Comparison of ENCODE assay signal across 29 mouse cellular contexts in the genomic region with DNA sequence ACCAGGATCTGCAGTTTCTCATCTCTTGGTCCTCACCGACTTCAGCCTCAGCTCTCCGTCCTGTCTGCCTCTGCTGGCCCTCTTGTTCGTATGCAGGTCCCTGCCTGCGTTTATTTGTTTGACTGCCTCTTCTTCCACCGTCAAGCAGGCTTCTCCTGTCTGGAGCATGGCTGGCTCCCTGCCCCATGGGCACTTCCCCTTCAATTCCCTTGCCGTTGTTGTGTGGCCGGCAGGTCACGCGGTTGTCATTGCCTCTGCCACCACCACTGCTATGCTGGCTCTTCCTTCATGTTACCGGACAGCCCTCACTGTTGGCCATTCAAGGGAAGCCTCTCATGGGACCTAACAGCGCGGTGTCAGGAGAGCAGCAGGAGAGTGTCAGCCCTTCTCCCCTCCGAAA. TPM values are rescaled to one million over a fixed set of nuclear protein-coding genes. Genes with fewer than 3 reads are reported as not detected.
A peak's percentile ranks its signal among the peaks of the same experiment; 100 is the strongest.
DNase-seq lines count a peak whose midpoint lies in the region; ATAC-seq lines count a peak whose summit lies in the region.
"Had no signal": no experiment of that assay in that cellular context is flagged by ENCODE, and none has a peak within 500 bp of the region (broad histone marks: within the 10 kb centered on the region; RNA-seq: fewer than 3 reads in every experiment).

No protein-coding gene starts in this region.

- peaks cover 13% of the 10 kb centered on the region for H3K36me3 ChIP-seq in heart, embryonic 12.5 days

- intact Hi-C loops in left cerebral cortex, postnatal 4 days (cut with DNase I), result no loop called here

- ATAC-seq in heart, embryonic 12.5 days (ENCODE audit: insufficient number of reproducible peaks, low FRiP score), result no peak
- 0 out of 2 replicates have a peak, but pooled peaks have one; percentile 3 for ATAC-seq in neutrophil, adult 5-6 weeks (ENCODE audit: extremely low read depth, insufficient number of reproducible peaks, low FRiP score, poor library complexity, severe bottlenecking)
- ATAC-seq: forebrain, embryonic 14.5 days; forebrain, postnatal 0 days; hindbrain, embryonic 16.5 days; intestine, embryonic 15.5 days; Patski had no signal

- no peak overlapping the region for H3K4me3 ChIP-seq in heart, embryonic 12.5 days
- H3K4me3 ChIP-seq: embryonic facial prominence, embryonic 12.5 days; embryonic facial prominence, embryonic 15.5 days; heart, embryonic 13.5 days; hindbrain, embryonic 10.5 days; hindbrain, embryonic 13.5 days; intestine, embryonic 15.5 days had no signal

- H3K4me2 ChIP-seq in heart, embryonic 12.5 days, result no peak overlapping the region
- H3K4me2 ChIP-seq: embryonic facial prominence, embryonic 12.5 days; embryonic facial prominence, embryonic 15.5 days; heart, embryonic 13.5 days; hindbrain, embryonic 13.5 days; intestine, embryonic 15.5 days had no signal

- no peaks in the 10 kb centered on the region for H3K27me3 ChIP-seq in heart, embryonic 12.5 days (replicated peaks)
- H3K27me3 ChIP-seq: CH12.LX; embryonic facial prominence, embryonic 12.5 days; embryonic facial prominence, embryonic 15.5 days; heart, embryonic 13.5 days; hindbrain, embryonic 13.5 days; intestine, embryonic 15.5 days; Patski had no signal

- DNase-seq in adrenal gland, postnatal 14 days, result peak; percentile 53
- DNase-seq in adrenal gland, adult (ENCODE audit: inconsistent age in 2 of 2, low spot score in 1 of 2), result no peak
- peak; percentile 35 to 48 for DNase-seq in heart, adult 18-20 months
- peak; percentile 35 for DNase-seq in urinary bladder, postnatal 14 days (ENCODE audit: low spot score)
- no peak for DNase-seq in urinary bladder, postnatal 25 days (ENCODE audit: low spot score)
- DNase-seq in left cerebral cortex, postnatal 4 days, result no peak
- DNase-seq: adrenal gland, adult 2 months; B cell, adult 2 months; cerebellum, adult 11-12 months; cerebellum, adult 9-10 months; cerebellum, postnatal 14 days; forebrain, postnatal 0 days; gastrocnemius, adult 2 months; gastrocnemius, postnatal 25 days; kidney, adult 11 months; kidney, adult 9 months had no signal

- H3K9ac ChIP-seq in heart, embryonic 12.5 days, result no peak overlapping the region
- H3K9ac ChIP-seq: embryonic facial prominence, embryonic 12.5 days; embryonic facial prominence, embryonic 15.5 days; forebrain, postnatal 0 days; heart, embryonic 13.5 days; hindbrain, embryonic 13.5 days; intestine, embryonic 15.5 days had no signal

- 76% methylated on average over 13 of the region's 13 CpGs for WGBS in heart, embryonic 12.5 days

- peaks cover 19% of the 10 kb centered on the region for H3K4me1 ChIP-seq in heart, embryonic 12.5 days (replicated peaks)
- H3K4me1 ChIP-seq: embryonic facial prominence, embryonic 12.5 days; embryonic facial prominence, embryonic 15.5 days; intestine, embryonic 15.5 days had no signal

- no peak overlapping the region for H3K27ac ChIP-seq in heart, embryonic 12.5 days (ENCODE audit: poor library complexity, severe bottlenecking)
- H3K27ac ChIP-seq: embryonic facial prominence, embryonic 12.5 days; embryonic facial prominence, embryonic 15.5 days; gastrocnemius, adult 2 months; heart, embryonic 13.5 days; hindbrain, embryonic 10.5 days; hindbrain, embryonic 13.5 days; intestine, embryonic 15.5 days had no signal

- H3K9me3 ChIP-seq in heart, embryonic 12.5 days (replicated peaks), result no peaks in the 10 kb centered on the region
- H3K9me3 ChIP-seq: embryonic facial prominence, embryonic 12.5 days; embryonic facial prominence, embryonic 15.5 days; intestine, embryonic 15.5 days had no signal

RNA-seq across cellular contexts. Expression of gene A3galt2, which starts 13.0 kb away (rescaled TPM):
- total RNA-seq in adrenal gland, postnatal 14 days (2021), result 0.26 TPM in 2 replicates
- total RNA-seq in heart, adult 18-20 months (2021), result under 1 TPM; 0.13 to 0.32 TPM
- polyA plus RNA-seq in heart, embryonic 12.5 days (2016; fragmentation: Nextera tagmentation; extraction: Ambion mirVana), result 0.09 TPM in 2 replicates
- 0.25 and 0.81 TPM in 2 replicates for total RNA-seq in neutrophil, adult 5-6 weeks (2017)
- 1 to 10 TPM; 1.1 to 1.3 TPM for total RNA-seq in left cerebral cortex, postnatal 4 days (2021)
- polyA plus RNA-seq: G1E had no signal

RNA-seq across cellular contexts. Expression of gene Zfp362, which starts 37.7 kb away (rescaled TPM):
- 32.2 and 39.1 TPM in 2 replicates for total RNA-seq in adrenal gland, postnatal 14 days (2021)
- total RNA-seq in heart, adult 18-20 months (2021), result 1 to 10 TPM; 9.9 TPM
- polyA plus RNA-seq in heart, embryonic 12.5 days (2016; fragmentation: Nextera tagmentation; extraction: Ambion mirVana), result 21.3 and 21.8 TPM in 2 replicates
- total RNA-seq in neutrophil, adult 5-6 weeks (2017), result 7.8 and 8.8 TPM in 2 replicates
- total RNA-seq in left cerebral cortex, postnatal 4 days (2021), result 10 to 100 TPM; 62.4 to 66.2 TPM

Comparison
In these comparisons a context has a peak if more than half of its experiments do, and no peak if none do; other contexts are left out.
1. DNase-seq: peak in adrenal gland, postnatal 14 days (single experiment), heart, adult 18-20 months (2 of 2) and urinary bladder, postnatal 14 days (single experiment); none in adrenal gland, adult (0 of 2), urinary bladder, postnatal 25 days (single experiment) and left cerebral cortex, postnatal 4 days (single experiment).